ENCODE assay signal across 27 mouse cellular contexts in the genomic region with DNA sequence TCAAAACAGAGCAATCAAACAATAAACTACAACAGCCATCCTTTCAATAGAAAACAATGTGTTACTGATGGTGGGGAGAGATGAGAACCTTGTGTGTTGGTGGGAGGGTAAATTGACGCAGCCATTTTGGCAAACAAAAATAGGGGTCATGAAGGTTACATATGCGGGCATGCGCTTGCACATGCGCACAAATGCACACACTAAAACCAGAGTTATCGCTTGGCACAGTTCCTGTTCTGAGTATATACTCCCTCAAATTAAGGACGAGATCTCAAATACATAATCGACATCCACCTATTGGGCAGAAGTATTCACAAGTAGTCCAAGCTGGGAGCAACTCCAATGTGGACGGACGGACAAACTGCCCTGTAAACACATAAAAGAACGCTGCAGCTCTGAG. TPM values are rescaled to one million over a fixed set of nuclear protein-coding genes. Genes with fewer than 3 reads are reported as not detected.
DNase-seq lines count a peak whose midpoint lies in the region; ATAC-seq and TF ChIP-seq lines count a peak whose summit lies in the region.
"Had no signal": no experiment of that assay in that cellular context is flagged by ENCODE, and none has a peak within 500 bp of the region (broad histone marks: within the 10 kb centered on the region; RNA-seq: fewer than 3 reads in every experiment).

No protein-coding gene starts in this region.

- 0 out of 2 replicates have a peak, but pooled peaks have one; percentile 48 for TF ChIP-seq EP300 in heart, adult 2 months (IDR thresholded peaks at IDR 0.05; ENCODE audit: insufficient read depth, low read depth, low read length)
- TF ChIP-seq EP300 in heart, postnatal 0 days (IDR thresholded peaks at IDR 0.05; ENCODE audit: low read depth), result peak; percentile 50; the same call in 1 of the 2 replicates

- no peak for ATAC-seq in heart, embryonic 12.5 days (ENCODE audit: insufficient number of reproducible peaks, low FRiP score)
- ATAC-seq in heart, embryonic 13.5 days (ENCODE audit: extremely low read depth, insufficient number of reproducible peaks, low FRiP score, low TSS enrichment), result no peak
- ATAC-seq in heart, postnatal 0 days (ENCODE audit: insufficient read depth, low read depth), result no peak
- ATAC-seq: activated CD4-positive, CD25-positive, alpha-beta regulatory T cell, adult 4 months; CD4-positive, CD25-positive, alpha-beta regulatory T cell, adult 4 months; Patski had no signal

- 65% methylated on average over 10 of the region's 10 CpGs for WGBS in heart, adult 2 months
- 89% methylated on average over 10 of the region's 10 CpGs for WGBS in heart, embryonic 12.5 days
- 85% methylated on average over 10 of the region's 10 CpGs for WGBS in heart, embryonic 13.5 days
- WGBS in heart, postnatal 0 days, result 76% methylated on average over 10 of the region's 10 CpGs

- H3K27ac ChIP-seq in heart, adult 2 months, result no peak overlapping the region
- H3K27ac ChIP-seq in heart, embryonic 12.5 days (ENCODE audit: poor library complexity, severe bottlenecking), result no peak overlapping the region
- 0 out of 2 replicates have a peak overlapping the region, but pooled peaks have one; percentile 20 for H3K27ac ChIP-seq in heart, embryonic 13.5 days (replicated peaks)
- H3K27ac ChIP-seq in heart, postnatal 0 days (ENCODE audit: low read depth), result 0 out of 2 replicates have a peak overlapping the region, but pooled peaks have one; percentile 22

- H3K36me3 ChIP-seq in heart, adult 2 months (ENCODE audit: control insufficient read depth, insufficient read depth, low read length), result no peaks in the 10 kb centered on the region
- H3K36me3 ChIP-seq in heart, embryonic 12.5 days, result peaks cover 36% of the 10 kb centered on the region
- peaks cover 37% of the 10 kb centered on the region for H3K36me3 ChIP-seq in heart, embryonic 13.5 days
- H3K36me3 ChIP-seq in heart, postnatal 0 days (replicated peaks; ENCODE audit: control insufficient read depth, insufficient read depth, low read length), result peaks cover 31% of the 10 kb centered on the region
- H3K36me3 ChIP-seq: G1E had no signal

- H3K9ac ChIP-seq in heart, adult 2 months (ENCODE audit: low read depth, low read length), result no peak overlapping the region
- no peak overlapping the region for H3K9ac ChIP-seq in heart, embryonic 12.5 days
- no peak overlapping the region for H3K9ac ChIP-seq in heart, embryonic 13.5 days
- no peak overlapping the region for H3K9ac ChIP-seq in heart, postnatal 0 days (replicated peaks; ENCODE audit: low read depth, low read length)

- peak; percentile 58; the same call in 1 of the 2 replicates for TF ChIP-seq POLR2A in heart, adult 2 months (IDR thresholded peaks at IDR 0.05; ENCODE audit: insufficient read depth, low read depth, low read length)

- no peak overlapping the region for H3K4me2 ChIP-seq in heart, embryonic 12.5 days
- H3K4me2 ChIP-seq in heart, embryonic 13.5 days, result no peak overlapping the region
- no peak overlapping the region for H3K4me2 ChIP-seq in heart, postnatal 0 days (ENCODE audit: low read depth, low read length)

- peak; percentile 74 for DNase-seq in heart, adult 11 months
- DNase-seq in heart, adult 18-20 months, result no peak
- DNase-seq in heart, adult 2 months, result no peak
- no peak for DNase-seq in heart, postnatal 25 days (ENCODE audit: low spot score)
- no peak for DNase-seq in heart, postnatal 0 days (ENCODE audit: low spot score)
- no peak for DNase-seq in heart, postnatal 36 days
- DNase-seq: adrenal gland, adult 2 months; adrenal gland, adult 8-10 months; adrenal gland, postnatal 10 days; adrenal gland, postnatal 14 days; adrenal gland, postnatal 25 days; adrenal gland, postnatal 36 days; B cell, adult 2 months; cerebellum, adult 11 months; cerebellum, adult 11-12 months had no signal

- H3K4me3 ChIP-seq in heart, adult 2 months, result no peak overlapping the region
- H3K4me3 ChIP-seq in heart, embryonic 12.5 days, result no peak overlapping the region
- H3K4me3 ChIP-seq in heart, embryonic 13.5 days, result no peak overlapping the region
- H3K4me3 ChIP-seq in heart, postnatal 0 days (ENCODE audit: low read depth, low read length), result no peak overlapping the region

- no peaks in the 10 kb centered on the region for H3K9me3 ChIP-seq in heart, embryonic 12.5 days (replicated peaks)
- H3K9me3 ChIP-seq in heart, embryonic 13.5 days, result no peaks in the 10 kb centered on the region
- no peaks in the 10 kb centered on the region for H3K9me3 ChIP-seq in heart, postnatal 0 days (replicated peaks; ENCODE audit: control insufficient read depth, low read length)
- H3K9me3 ChIP-seq: G1E had no signal

- no peaks in the 10 kb centered on the region for H3K27me3 ChIP-seq in heart, adult 2 months (ENCODE audit: control insufficient read depth, insufficient read depth, low read length)
- no peaks in the 10 kb centered on the region for H3K27me3 ChIP-seq in heart, embryonic 12.5 days (replicated peaks)
- no peaks in the 10 kb centered on the region for H3K27me3 ChIP-seq in heart, embryonic 13.5 days (replicated peaks)
- H3K27me3 ChIP-seq in heart, postnatal 0 days (ENCODE audit: control insufficient read depth, insufficient read depth, low read length), result no peaks in the 10 kb centered on the region
- H3K27me3 ChIP-seq: Patski had no signal

- no peaks in the 10 kb centered on the region for H3K4me1 ChIP-seq in heart, adult 2 months (ENCODE audit: control insufficient read depth, insufficient read depth, low read length)
- H3K4me1 ChIP-seq in heart, embryonic 12.5 days (replicated peaks), result peaks cover 22% of the 10 kb centered on the region
- H3K4me1 ChIP-seq in heart, embryonic 13.5 days, result peaks cover 31% of the 10 kb centered on the region
- H3K4me1 ChIP-seq in heart, postnatal 0 days (ENCODE audit: control insufficient read depth, insufficient read depth), result 0 out of 2 replicates have a peak, but pooled peaks cover 8% of the 10 kb centered on the region

- intact Hi-C loops in heart, adult 2 months (cut with DNase I), result no loop called here
- intact Hi-C loops in heart, postnatal 25 days (cut with DNase I), result no loop called here
- intact Hi-C loops in heart, postnatal 36 days (cut with DNase I), result no loop called here

- no peak for TF ChIP-seq CTCF in heart, adult 2 months (IDR thresholded peaks at IDR 0.05)
- no peak for TF ChIP-seq CTCF in heart, postnatal 0 days (IDR thresholded peaks at IDR 0.05; ENCODE audit: low read depth)

- no peaks in the 10 kb centered on the region for H3K79me2 ChIP-seq in heart, adult 2 months (replicated peaks; ENCODE audit: control insufficient read depth, insufficient read depth, low read length)

RNA-seq across cellular contexts. Expression of a gene that starts 25.4 kb away (rescaled TPM):
- 1 to 10 TPM; 4.6 to 6.3 TPM for total RNA-seq in heart, adult 18-20 months (2021)
- total RNA-seq in heart, adult 2 months (2021), result 1 to 10 TPM; 6.0 to 7.0 TPM
- 10.3 and 12.6 TPM in 2 replicates for polyA plus RNA-seq in heart, adult 2 months (2012; rRNA removed)
- 45.8 and 46.1 TPM in 2 replicates for polyA plus RNA-seq in heart, embryonic 12.5 days (2016; fragmentation: Nextera tagmentation; extraction: Ambion mirVana)
- 31.2 and 33.3 TPM in 2 replicates for polyA plus RNA-seq in heart, embryonic 13.5 days (2015; fragmentation: Nextera tagmentation; extraction: Ambion mirVana)
- total RNA-seq in heart, postnatal 25 days (2021), result 1 to 10 TPM; 7.6 to 7.9 TPM
- total RNA-seq in heart, postnatal 0 days (2014; rRNA removed; ENCODE audit: low replicate concordance), result 34.2 and 41.8 TPM in 2 replicates
- 11.4 and 12.0 TPM in 2 replicates for polyA plus RNA-seq in heart, postnatal 0 days (2015; fragmentation: Nextera tagmentation; extraction: Ambion mirVana)
- total RNA-seq in heart, postnatal 36 days (2021), result 1 to 10 TPM; 6.5 to 6.6 TPM
- total RNA-seq: G1E had no signal
- polyA plus RNA-seq: activated CD4-positive, CD25-positive, alpha-beta regulatory T cell, adult 4 months; CD4-positive, CD25-positive, alpha-beta regulatory T cell, adult 4 months had no signal

RNA-seq across cellular contexts. Expression of a gene that starts 25.6 kb away (rescaled TPM):
- total RNA-seq in heart, adult 18-20 months (2021), result not detected
- not detected for total RNA-seq in heart, adult 2 months (2021)
- not detected in 2 replicates for polyA plus RNA-seq in heart, adult 2 months (2012; rRNA removed)
- 0.14 TPM in 1 of 2 replicates, not detected in the other for polyA plus RNA-seq in heart, embryonic 12.5 days (2016; fragmentation: Nextera tagmentation; extraction: Ambion mirVana)
- polyA plus RNA-seq in heart, embryonic 13.5 days (2015; fragmentation: Nextera tagmentation; extraction: Ambion mirVana), result 0.11 TPM in 1 of 2 replicates, not detected in the other
- total RNA-seq in heart, postnatal 25 days (2021), result not detected
- total RNA-seq in heart, postnatal 0 days (2014; rRNA removed; ENCODE audit: low replicate concordance), result not detected in 2 replicates
- not detected in 2 replicates for polyA plus RNA-seq in heart, postnatal 0 days (2015; fragmentation: Nextera tagmentation; extraction: Ambion mirVana)
- total RNA-seq in heart, postnatal 36 days (2021), result not detected
- total RNA-seq: adrenal gland, adult 18-20 months; adrenal gland, adult 2 months; adrenal gland, adult 8-10 months; adrenal gland, postnatal 10 days; adrenal gland, postnatal 14 days; adrenal gland, postnatal 25 days; adrenal gland, postnatal 36 days; adrenal gland, postnatal 4 days; MEL had no signal
- polyA plus RNA-seq: activated CD4-positive, CD25-positive, alpha-beta regulatory T cell, adult 4 months; adrenal gland, adult 2 months; brain, embryonic 14.5 days; C2C12; CD4-positive, CD25-positive, alpha-beta regulatory T cell, adult 4 months; Patski had no signal

RNA-seq across cellular contexts. Expression of a gene that starts 30.7 kb away (rescaled TPM):
- total RNA-seq in heart, adult 18-20 months (2021), result over 10,000 TPM; 10,039 to 12,689 TPM
- total RNA-seq in heart, adult 2 months (2021), result over 10,000 TPM in 1 of 2 experiments, 1,000 to 10,000 TPM in 1; 9,326 to 11,139 TPM
- 9,227 and 12,279 TPM in 2 replicates for polyA plus RNA-seq in heart, adult 2 months (2012; rRNA removed)
- polyA plus RNA-seq in heart, embryonic 12.5 days (2016; fragmentation: Nextera tagmentation; extraction: Ambion mirVana), result 3,437 and 3,612 TPM in 2 replicates
- 3,771 and 4,285 TPM in 2 replicates for polyA plus RNA-seq in heart, embryonic 13.5 days (2015; fragmentation: Nextera tagmentation; extraction: Ambion mirVana)
- total RNA-seq in heart, postnatal 25 days (2021), result over 10,000 TPM; 11,742 to 12,072 TPM
- 7,206 and 8,752 TPM in 2 replicates for total RNA-seq in heart, postnatal 0 days (2014; rRNA removed; ENCODE audit: low replicate concordance)
- 7,883 and 7,975 TPM in 2 replicates for polyA plus RNA-seq in heart, postnatal 0 days (2015; fragmentation: Nextera tagmentation; extraction: Ambion mirVana)
- over 10,000 TPM; 10,942 to 11,353 TPM for total RNA-seq in heart, postnatal 36 days (2021)
- total RNA-seq: adrenal gland, postnatal 25 days; CH12.LX; G1E; MEL had no signal
- polyA plus RNA-seq: activated CD4-positive, CD25-positive, alpha-beta regulatory T cell, adult 4 months; adrenal gland, adult 2 months; C2C12; CD4-positive, CD25-positive, alpha-beta regulatory T cell, adult 4 months; G1E had no signal

RNA-seq across cellular contexts. Expression of a gene that starts 41.5 kb away (rescaled TPM):
- not detected for total RNA-seq in heart, adult 18-20 months (2021)
- not detected for total RNA-seq in heart, adult 2 months (2021)
- polyA plus RNA-seq in heart, adult 2 months (2012; rRNA removed), result 0.06 TPM in 1 of 2 replicates, not detected in the other
- not detected in 2 replicates for polyA plus RNA-seq in heart, embryonic 12.5 days (2016; fragmentation: Nextera tagmentation; extraction: Ambion mirVana)
- not detected in 2 replicates for polyA plus RNA-seq in heart, embryonic 13.5 days (2015; fragmentation: Nextera tagmentation; extraction: Ambion mirVana)
- total RNA-seq in heart, postnatal 25 days (2021), result not detected
- not detected in 2 replicates for total RNA-seq in heart, postnatal 0 days (2014; rRNA removed; ENCODE audit: low replicate concordance)
- polyA plus RNA-seq in heart, postnatal 0 days (2015; fragmentation: Nextera tagmentation; extraction: Ambion mirVana), result not detected in 2 replicates
- total RNA-seq in heart, postnatal 36 days (2021), result not detected
- total RNA-seq: adrenal gland, adult 18-20 months; adrenal gland, adult 2 months; adrenal gland, adult 8-10 months; adrenal gland, postnatal 10 days; adrenal gland, postnatal 14 days; adrenal gland, postnatal 25 days; adrenal gland, postnatal 36 days; adrenal gland, postnatal 4 days; CH12.LX; MEL had no signal
- polyA plus RNA-seq: adrenal gland, adult 2 months; brain, embryonic 14.5 days; C2C12; CD4-positive, CD25-positive, alpha-beta regulatory T cell, adult 4 months; G1E; Patski had no signal

RNA-seq across cellular contexts. Expression of a gene that starts 54.2 kb away (rescaled TPM):
- not detected for total RNA-seq in heart, adult 18-20 months (2021)
- not detected for total RNA-seq in heart, adult 2 months (2021)
- polyA plus RNA-seq in heart, adult 2 months (2012; rRNA removed), result not detected in 2 replicates
- not detected in 2 replicates for polyA plus RNA-seq in heart, embryonic 12.5 days (2016; fragmentation: Nextera tagmentation; extraction: Ambion mirVana)
- polyA plus RNA-seq in heart, embryonic 13.5 days (2015; fragmentation: Nextera tagmentation; extraction: Ambion mirVana), result not detected in 2 replicates
- total RNA-seq in heart, postnatal 25 days (2021), result not detected
- total RNA-seq in heart, postnatal 0 days (2014; rRNA removed; ENCODE audit: low replicate concordance), result not detected in 2 replicates
- polyA plus RNA-seq in heart, postnatal 0 days (2015; fragmentation: Nextera tagmentation; extraction: Ambion mirVana), result 0.04 TPM in 1 of 2 replicates, not detected in the other
- not detected for total RNA-seq in heart, postnatal 36 days (2021)
- total RNA-seq: adrenal gland, adult 18-20 months; adrenal gland, adult 2 months; adrenal gland, adult 8-10 months; adrenal gland, postnatal 10 days; adrenal gland, postnatal 14 days; adrenal gland, postnatal 25 days; adrenal gland, postnatal 36 days; adrenal gland, postnatal 4 days; CH12.LX; MEL had no signal
- polyA plus RNA-seq: activated CD4-positive, CD25-positive, alpha-beta regulatory T cell, adult 4 months; adrenal gland, adult 2 months; brain, embryonic 14.5 days; C2C12; CD4-positive, CD25-positive, alpha-beta regulatory T cell, adult 4 months; G1E; Patski had no signal

Comparison
In these comparisons a context has a peak if more than half of its experiments do, and no peak if none do; other contexts are left out.
1. H3K27ac ChIP-seq: peak in heart, embryonic 13.5 days (single experiment) and heart, postnatal 0 days (single experiment); none in heart, adult 2 months (single experiment) and heart, embryonic 12.5 days (single experiment).